Mouse (Mus musculus) gastrocnemius, postnatal 14 days (tissue): ENCODE data around the gene Acoxl. TPM values are rescaled to one million over a fixed set of nuclear protein-coding genes. Genes with fewer than 3 reads are reported as not detected.

Experiments
- DNase-seq: peaks from one replicate; pipeline ENCODE4 v3.0.0; 2021; ENCODE audit warnings: mixed read lengths
- intact Hi-C: fragments of 180-260 bp; cut with DNase I; formaldehyde crosslinking; loops from one replicate; pipeline ENCODE4 v1.15.1; 2025; ENCODE audit warnings: low total_unique reads
- total RNA-seq, 2 experiments: library from RNA; stranded (reverse); gene quantifications; 2 replicates each; pipeline ENCODE4 v1.2.3; 2021

Gene Acoxl
- total RNA-seq, 2 experiments from 2014 or later: 0.13 to 0.23 TPM

- intact Hi-C loops: no loop called here
- DNase-seq: peak; percentile 97
Measured at GRCm38 (mm10) chr2:128125635-128126470, 287.2 kb downstream of the Acoxl start, which contains the start of gene Bcl2l11. Bcl2l11 (plus strand) TSS chr2:128126038.

- intact Hi-C loops: no loop called here
- DNase-seq: peak; percentile 9
Measured at GRCm38 (mm10) chr2:128126591-128127051, 287.9 kb downstream of the Acoxl start.

- intact Hi-C loops: no loop called here
- peak; percentile 98 for DNase-seq
Measured at GRCm38 (mm10) chr2:128127121-128127671, 288.5 kb downstream of the Acoxl start.

GRCm38 (mm10) chr2:128127691-128128292 lies 289.1 kb downstream of the Acoxl start:
- DNase-seq: peak; percentile 85
- intact Hi-C loops: no loop called here

- intact Hi-C loops: no loop called here
- no peak for DNase-seq
Measured at GRCm38 (mm10) chr2:128128532-128128931, 289.9 kb downstream of the Acoxl start.

GRCm38 (mm10) chr2:128131503-128131902 lies 292.8 kb downstream of the Acoxl start:
- no peak for DNase-seq
- intact Hi-C loops: no loop called here

- DNase-seq: no peak
- intact Hi-C loops: no loop called here
Measured at GRCm38 (mm10) chr2:128132635-128133034, 294.0 kb downstream of the Acoxl start.

GRCm38 (mm10) chr2:128133865-128134264 lies 295.2 kb downstream of the Acoxl start:
- intact Hi-C loops: no loop called here
- DNase-seq: no peak

- no peak for DNase-seq
- intact Hi-C loops: no loop called here
Measured at GRCm38 (mm10) chr2:128134474-128134873, 295.8 kb downstream of the Acoxl start.

GRCm38 (mm10) chr2:128134948-128135347 lies 296.3 kb downstream of the Acoxl start:
- no peak for DNase-seq
- intact Hi-C loops: no loop called here

GRCm38 (mm10) chr2:128136769-128137433 lies 298.2 kb downstream of the Acoxl start:
- DNase-seq: no peak
- intact Hi-C loops: no loop called here

- intact Hi-C loops: no loop called here
- DNase-seq: no peak
Measured at GRCm38 (mm10) chr2:128137480-128138276, 299.0 kb downstream of the Acoxl start.

GRCm38 (mm10) chr2:128138924-128139323 lies 300.2 kb downstream of the Acoxl start:
- DNase-seq: no peak
- intact Hi-C loops: no loop called here

- intact Hi-C loops: no loop called here
Measured at GRCm38 (mm10) chr2:128139781-128140180, 301.1 kb downstream of the Acoxl start.

GRCm38 (mm10) chr2:128140183-128140582 lies 301.5 kb downstream of the Acoxl start:
- intact Hi-C loops: no loop called here
- DNase-seq: no peak

More at GRCm38 (mm10) chr2:128139781-128140180, 301.1 kb downstream of the Acoxl start:
- DNase-seq: peak; percentile 64

- DNase-seq: no peak
- intact Hi-C loops: no loop called here
Measured at GRCm38 (mm10) chr2:128143992-128144391, 305.3 kb downstream of the Acoxl start.

- intact Hi-C loops: no loop called here
- DNase-seq: no peak
Measured at GRCm38 (mm10) chr2:128145433-128145832, 306.8 kb downstream of the Acoxl start.

GRCm38 (mm10) chr2:128149596-128149995 lies 310.9 kb downstream of the Acoxl start:
- DNase-seq: no peak
- intact Hi-C loops: no loop called here

- no peak for DNase-seq
- intact Hi-C loops: no loop called here
Measured at GRCm38 (mm10) chr2:128152211-128152610, 313.5 kb downstream of the Acoxl start.
